Mouse (Mus musculus): Measurements from ENCODE around the gene Tescl. TPM values are rescaled to one million over a fixed set of nuclear protein-coding genes. Genes with fewer than 3 reads are reported as not detected.

Gene Tescl
- 1 to 10 TPM in 1 of 2 experiments, under 1 TPM in 1; 0.73 to 1.3 TPM for total RNA-seq (2021)
- long read RNA-seq, experiment 1, result 0 reads
- long read RNA-seq, experiment 2, partial matches to known transcripts, result 0 of 2 reads
- long read RNA-seq, experiment 2, other reads (novel, unspliced or antisense), result 0 of 2 reads

DNA sequence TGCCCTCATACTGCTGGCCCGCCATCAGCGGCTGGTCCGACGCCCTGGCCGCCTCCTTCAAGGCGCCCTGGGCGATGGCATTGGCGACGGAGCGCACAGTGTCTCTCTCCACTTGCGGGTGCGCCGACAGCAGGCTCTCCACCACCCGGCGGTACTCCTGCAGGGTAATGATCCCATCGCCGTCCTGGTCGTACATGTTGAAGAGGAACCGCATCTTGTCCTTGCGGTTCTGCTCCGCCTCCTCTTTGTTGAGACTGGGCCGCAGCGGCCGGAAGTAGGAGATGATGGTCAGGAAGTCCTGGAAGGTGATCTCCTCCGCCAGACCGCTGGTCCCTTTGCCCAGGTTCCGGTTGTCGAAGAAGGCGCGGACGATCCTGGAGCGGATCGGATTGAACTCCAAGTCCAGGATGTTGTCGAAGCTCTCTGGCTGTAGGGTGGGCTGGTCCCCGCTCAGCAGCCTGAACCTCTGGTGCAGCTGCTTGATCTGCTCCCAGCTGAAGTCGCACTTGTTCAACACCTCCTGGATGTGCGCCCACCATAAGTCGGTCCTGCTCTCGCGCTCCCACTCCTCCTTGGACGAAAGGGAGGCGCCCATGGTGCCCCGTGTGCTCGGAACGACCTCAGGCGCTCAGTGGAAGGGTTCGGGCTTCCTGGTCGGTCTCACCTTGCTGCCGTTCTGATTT lies at the start of gene Tescl:
Gene Tescl (minus strand): TSS at position 633 of the 683 bp plus-strand sequence.
- no peak for DNase-seq (ENCODE audit: low spot score in 2 of 2)

DNA sequence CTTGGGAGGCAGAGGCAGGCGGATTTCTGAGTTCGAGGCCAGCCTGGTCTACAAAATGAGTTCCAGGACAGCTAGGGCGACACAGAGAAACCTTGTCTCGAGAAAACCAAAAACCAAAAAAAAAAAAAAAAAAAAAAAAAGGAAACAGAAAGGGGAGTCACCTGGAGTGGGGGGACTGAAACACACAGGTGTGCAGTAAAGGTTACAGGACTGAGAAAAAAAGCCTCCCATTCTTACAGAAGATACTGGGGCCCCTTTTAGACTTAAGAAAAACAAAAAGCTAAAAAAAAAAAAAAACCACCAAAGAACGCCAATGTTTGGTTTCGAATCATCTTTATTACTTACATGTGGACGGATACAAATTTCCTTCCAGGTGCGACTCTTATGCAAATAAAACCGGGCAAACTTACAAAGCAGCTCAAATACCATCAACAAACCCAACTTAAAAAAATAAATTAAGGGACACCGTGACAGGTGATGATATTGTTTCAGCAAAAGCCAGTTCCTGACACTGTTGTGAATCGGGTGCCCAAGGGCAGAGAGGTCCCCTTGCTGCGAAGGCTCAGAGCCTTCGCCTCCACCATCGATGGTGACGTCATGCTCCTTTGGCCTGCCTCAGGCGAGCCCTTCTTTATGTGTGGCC lies 49.1 kb upstream of the Tescl start:
- no peak for DNase-seq (ENCODE audit: low spot score in 2 of 2)

DNA sequence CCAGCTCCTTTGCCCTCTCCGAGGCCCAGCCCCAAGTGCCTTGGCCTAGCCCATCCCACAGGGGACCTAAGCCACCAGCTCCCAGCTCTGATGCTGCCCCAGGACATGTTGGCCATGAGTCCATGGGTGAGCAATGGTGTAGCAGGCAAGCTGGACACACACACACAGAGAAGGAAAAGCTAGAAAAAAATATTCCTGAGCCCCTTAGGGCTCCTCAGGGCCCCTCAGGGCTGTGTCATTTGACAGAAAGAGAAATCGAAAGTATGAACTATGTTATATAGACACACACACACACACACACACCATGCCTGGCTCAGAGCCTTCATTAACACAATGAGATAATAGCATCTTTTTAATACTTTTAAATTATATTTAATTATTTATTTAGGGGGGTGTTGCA lies 46.6 kb upstream of the Tescl start:
- DNase-seq (ENCODE audit: low spot score in 2 of 2), result no peak

DNA sequence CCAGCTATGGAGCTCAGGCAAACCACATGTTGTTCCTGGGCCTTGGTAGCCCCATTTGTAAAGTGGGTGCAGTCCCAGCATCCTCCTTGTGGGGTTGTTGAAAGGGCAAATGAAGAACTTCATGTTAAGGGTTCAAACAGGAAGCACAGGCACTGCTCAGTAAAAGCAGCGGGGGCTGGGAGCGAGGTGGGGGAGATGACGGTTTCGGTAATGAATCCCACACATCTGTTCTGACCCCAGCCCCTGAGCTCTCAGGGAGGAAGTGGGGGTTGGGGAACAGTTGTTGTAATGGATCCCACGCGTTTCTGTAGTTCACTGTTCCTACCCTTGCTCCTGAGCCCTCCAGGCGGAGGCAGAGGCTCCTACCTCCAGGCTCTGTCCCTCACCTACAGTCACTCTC lies 46.2 kb upstream of the Tescl start:
- DNase-seq (ENCODE audit: low spot score in 2 of 2), result no peak

DNA sequence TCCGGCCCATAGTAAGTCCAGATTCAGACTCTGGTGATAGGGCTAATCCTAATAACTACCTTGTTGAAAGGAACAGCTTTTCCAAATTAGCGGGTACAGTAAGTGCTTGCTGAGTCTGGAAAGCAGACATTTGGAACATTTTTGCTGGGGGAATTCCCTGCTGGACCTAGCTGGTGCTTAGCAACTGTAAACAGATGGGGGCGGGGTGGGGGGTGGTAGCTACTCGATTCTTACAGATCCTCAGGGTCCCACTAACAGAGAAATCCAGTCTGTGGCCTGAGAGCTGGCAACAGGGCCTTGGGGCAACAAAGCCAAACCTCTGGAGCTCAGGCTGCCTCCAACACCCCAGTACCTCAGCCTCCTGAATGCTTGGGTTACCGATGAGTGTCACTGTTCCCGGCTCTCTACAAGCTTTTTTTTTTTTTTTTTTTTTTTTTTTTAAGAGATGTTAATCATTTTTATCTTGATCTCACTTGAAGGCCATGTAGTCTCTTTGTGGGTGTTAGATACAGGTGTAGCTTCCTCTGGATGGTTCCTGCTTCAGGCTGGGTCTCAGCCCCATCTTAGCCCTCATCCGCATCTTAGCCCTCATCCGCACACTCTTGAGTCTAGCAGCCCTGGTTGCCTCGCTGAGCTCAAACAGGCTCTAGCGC lies 44.4 kb upstream of the Tescl start:
- no peak for DNase-seq (ENCODE audit: low spot score in 2 of 2)

DNA sequence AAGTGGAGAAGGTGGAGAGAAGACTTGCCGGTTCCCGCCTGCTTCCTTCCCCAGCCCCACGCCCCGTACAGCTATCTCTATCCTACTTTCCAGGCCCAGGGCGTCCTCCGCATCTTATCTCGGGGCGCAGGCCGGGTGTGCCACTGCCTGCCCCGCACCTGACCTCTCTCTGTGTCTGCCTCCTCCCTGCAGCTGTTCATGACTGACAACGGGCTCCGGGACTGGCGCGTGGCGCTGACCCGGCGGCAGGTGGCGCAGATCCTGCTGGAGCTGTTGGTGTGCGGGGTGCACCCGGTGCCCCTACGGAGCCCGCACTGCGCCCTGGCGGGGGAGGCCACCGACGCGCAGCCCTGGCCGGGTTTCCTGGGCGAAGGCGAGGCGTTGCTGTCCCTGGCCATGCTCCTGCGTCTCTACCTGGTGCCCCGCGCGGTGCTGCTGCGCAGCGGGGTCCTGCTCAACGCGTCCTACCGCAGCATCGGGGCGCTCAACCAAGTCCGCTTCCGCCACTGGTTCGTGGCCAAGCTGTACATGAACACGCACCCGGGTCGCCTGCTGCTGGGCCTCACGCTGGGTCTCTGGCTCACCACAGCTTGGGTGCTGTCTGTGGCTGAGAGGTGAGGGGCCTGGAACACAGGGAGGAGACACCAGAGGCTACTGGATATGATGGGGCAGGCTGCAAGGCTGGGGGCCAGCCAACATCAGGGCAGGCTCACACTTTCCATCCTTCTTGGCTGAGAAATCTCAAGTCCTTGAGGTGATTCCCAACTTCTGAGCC lies 43.5 kb upstream of the Tescl start:
- peak; percentile 56 to 59 for DNase-seq (ENCODE audit: low spot score in 2 of 2)

DNA sequence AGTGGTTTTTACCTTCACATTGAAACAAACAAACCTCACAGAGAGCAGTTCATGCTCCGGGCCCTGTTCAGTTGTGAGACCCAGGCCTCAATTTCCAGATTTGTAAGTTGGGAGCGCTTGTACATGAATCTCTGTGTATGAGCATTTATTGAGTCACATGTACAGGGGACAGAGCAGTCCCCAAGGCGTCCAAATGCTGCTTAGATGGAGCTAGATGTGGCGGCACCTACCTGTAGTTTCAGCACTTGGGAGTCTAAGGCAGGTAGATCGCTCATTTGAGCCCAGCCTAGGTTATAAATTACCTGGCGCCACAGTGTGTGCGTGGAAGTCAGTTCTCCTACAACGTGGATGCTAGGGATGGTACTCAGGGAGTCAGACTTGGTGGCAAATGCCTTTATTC lies 42.7 kb upstream of the Tescl start:
- DNase-seq (ENCODE audit: low spot score in 2 of 2), result no peak

DNA sequence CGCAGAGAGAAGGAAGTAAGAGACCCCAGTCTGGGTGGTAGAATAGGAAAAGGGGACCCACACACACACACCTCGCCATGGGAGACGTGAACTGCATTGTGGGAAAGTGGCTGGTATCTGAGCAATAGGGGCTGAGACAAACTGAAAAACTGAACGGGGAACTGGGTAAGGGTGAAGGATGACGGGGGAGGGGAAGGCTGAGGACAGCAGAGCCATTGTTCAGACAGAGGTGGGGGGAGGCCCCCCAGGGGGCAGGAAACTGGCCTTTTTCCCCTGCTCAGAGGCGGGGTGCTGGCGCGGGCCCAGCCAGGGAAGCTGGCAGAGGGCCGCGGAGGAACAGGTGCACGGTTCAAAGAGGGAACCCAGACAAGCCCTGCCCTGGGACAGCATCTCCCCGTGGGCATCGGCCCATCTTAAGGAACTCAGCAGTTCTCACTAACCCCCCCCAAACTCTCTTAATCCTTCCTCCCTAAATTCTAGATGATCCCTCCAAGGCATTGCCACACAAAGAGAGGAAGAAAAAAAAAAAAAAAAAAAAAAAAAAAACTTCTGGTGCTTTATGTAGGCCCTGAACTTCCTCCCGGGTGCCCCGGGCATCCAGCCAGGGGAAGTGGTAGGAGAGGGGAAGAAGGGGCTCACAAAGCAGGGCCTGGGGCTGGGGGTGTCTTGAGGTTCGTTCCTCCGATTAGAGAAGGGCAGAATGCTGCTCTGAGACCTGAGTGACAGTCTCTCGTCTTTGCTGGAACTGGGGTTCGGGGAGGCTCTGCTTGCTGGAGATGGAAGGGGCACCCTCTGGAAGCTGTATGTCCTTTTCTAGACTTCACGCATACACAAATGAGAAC lies 40.0 kb upstream of the Tescl start:
- DNase-seq (ENCODE audit: low spot score in 2 of 2), result no peak

DNA sequence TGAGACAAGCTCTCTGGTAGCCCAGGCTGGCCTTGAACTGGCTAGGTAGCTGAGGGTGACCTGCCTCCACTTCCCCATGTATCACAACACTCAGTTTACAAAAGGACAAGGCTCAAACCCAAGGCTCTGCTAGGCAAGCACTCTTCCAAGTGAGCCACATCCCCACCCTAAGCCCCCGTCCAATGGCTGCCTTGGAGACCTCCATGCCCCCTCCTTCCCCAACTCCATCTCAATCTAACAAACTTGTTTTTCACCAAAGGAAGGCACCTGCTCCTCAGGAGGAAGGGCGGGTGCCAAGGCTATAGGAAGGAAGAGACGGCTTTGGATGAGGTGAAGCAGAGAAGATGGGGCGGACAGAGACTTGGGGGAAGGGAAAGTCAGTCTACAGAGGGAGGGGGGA lies 39.0 kb upstream of the Tescl start:
- no peak for DNase-seq (ENCODE audit: low spot score in 2 of 2)

DNA sequence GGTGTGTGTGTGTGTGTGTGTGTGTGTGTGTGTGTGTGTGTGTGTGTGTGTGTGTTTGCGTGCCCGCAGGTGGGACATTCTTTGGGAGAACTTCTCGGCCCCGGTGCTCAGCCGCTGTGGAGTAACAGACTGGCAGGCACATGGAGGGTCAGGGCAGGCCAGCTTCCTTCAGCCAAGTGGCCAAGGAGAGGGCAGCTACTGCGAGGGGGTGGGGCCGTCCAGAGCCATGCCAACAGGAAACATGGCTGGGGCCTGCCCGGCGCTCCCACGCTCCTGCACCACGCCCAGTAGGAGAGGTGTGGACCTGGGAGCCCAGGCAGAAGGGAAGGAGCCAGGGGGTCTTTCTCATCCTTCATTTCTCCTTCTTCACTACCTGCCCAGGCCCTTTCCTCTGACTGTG lies 38.6 kb upstream of the Tescl start:
- DNase-seq (ENCODE audit: low spot score in 2 of 2), result no peak

DNA sequence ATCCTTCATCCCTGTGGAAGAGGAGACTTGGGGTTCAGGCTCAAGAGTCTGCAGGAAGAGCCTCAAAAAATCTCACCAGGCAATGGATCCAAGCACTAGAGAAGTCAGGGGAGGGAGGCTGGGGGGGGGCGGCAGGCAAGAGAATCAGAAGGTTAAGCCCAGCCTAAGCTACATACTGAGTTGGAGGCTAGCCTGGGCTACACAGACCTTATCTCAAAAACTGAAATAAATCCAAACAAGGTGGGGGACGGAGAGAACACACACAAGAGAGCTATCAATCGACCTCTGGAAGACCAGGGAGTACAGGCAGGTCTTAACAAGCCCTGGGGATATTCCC lies 38.0 kb upstream of the Tescl start:
- DNase-seq (ENCODE audit: low spot score in 2 of 2), result no peak

DNA sequence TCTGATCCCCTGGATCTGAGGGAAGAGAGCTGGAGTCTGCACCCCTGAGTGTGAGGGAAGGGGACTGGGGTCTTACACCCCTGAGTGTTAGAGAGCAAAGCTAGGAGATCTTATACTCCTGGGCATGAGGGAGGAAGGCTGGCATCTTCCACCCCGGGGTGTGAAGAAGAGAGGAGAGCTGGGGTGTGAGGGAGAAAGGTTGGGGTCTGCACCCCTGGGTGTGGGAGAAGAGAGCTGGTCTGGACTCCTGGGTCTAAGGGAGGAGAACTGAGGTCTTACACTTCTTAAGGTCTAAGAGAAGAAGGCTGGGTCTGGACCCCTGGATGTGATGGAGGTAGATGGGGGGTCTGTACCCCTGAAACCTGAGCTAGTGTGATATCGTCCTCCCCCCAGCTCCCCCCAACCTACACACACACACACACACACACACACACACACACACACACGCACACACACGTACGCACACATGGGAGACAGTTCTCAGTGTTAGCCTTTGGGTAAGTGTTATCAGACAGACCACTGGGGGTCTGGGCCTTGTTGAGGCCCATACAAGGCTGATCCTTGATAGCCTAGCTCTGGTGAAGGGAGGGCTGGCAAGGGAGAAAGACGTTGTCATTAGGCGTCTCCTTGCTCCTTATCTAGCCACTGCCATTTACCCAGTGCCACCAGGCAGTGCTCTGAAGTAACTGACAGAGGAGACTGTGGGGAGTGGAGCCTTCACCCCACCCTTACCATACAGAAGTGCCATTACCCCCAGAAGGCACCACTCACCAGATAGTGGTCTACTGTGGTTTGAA lies 37.5 kb upstream of the Tescl start:
- DNase-seq (ENCODE audit: low spot score in 2 of 2), result no peak

DNA sequence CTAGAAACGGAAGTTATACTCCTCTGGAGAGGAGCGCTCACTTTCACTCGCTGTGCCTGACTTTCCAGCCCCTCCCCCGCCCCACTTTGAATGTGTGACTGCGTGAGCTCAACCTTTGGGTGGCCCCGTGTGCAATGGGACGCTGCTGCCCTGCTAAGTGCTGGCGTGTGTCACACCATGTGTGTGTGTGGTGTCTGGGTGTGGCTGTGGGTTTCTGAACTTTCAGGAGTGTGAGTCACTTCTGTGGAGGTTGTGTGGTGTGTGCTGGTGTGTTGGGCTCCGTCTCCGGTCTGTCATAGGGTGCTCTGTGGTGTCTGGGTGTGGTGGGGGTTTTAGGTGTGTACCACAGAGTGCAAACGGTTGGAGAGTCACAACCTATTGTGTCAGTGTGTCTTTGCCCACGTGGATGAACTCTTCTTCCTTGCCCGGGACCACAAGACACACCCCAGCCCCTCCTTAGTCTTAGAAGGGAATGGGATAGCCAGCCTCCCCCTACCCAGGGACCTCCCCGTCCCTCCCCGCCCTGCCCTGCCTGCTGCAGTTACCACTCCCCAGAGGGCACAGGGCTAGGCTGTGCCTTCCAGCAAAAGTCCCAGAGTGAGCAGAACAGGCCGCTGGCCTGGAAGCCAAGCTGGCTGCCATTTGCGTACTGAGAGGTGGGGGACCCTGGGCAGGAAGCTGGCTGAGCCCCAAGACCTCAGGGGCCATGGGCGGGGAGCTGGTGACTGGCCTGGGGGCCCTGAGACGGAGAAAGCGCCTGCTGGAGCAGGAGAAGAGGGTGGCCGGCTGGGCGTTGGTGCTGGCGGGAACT lies 36.2 kb upstream of the Tescl start, which contains the start of gene Kcnn4:
Gene Kcnn4 (plus strand): TSS at position 533 of the 811 bp plus-strand sequence.
- DNase-seq (ENCODE audit: low spot score in 2 of 2), result no peak

DNA sequence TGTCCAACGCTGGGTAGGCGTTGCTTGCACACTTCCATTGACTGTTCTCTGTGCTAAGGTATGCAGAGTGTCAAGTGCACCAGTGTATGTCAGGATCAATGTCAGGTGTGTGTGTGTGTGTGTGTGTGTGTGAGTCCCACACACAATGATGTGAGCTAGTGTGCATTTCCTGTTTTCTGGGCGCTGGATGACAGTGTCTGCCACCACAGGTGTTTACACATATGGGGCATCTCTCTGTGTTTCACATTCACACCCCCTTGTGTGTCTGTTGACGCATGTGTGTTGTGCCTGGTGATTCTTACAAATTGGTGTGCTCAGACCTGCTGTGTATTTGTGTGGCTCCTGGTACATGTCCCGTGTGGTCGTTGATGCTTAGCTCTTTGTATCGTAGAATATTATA lies 35.2 kb upstream of the Tescl start:
- DNase-seq (ENCODE audit: low spot score in 2 of 2), result no peak

DNA sequence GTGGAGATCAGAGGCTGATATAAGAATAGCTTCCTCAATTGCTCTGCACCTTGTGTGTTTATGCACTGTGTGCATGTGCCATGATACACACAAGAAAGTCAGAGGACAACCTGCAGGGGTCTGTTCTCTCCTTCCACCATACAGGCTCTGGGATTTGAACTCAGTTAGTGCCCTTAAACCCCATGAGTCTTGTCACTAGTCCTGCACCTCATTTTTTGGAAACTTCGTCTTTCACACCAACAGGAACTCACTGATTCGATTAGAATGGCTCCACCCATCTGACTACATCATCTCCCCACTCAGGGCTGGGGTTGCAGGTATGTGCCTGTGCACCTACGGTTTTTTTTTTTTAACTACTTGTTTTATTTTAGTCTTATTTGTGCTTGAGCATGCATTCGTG lies 34.5 kb upstream of the Tescl start:
- DNase-seq (ENCODE audit: low spot score in 2 of 2), result no peak

DNA sequence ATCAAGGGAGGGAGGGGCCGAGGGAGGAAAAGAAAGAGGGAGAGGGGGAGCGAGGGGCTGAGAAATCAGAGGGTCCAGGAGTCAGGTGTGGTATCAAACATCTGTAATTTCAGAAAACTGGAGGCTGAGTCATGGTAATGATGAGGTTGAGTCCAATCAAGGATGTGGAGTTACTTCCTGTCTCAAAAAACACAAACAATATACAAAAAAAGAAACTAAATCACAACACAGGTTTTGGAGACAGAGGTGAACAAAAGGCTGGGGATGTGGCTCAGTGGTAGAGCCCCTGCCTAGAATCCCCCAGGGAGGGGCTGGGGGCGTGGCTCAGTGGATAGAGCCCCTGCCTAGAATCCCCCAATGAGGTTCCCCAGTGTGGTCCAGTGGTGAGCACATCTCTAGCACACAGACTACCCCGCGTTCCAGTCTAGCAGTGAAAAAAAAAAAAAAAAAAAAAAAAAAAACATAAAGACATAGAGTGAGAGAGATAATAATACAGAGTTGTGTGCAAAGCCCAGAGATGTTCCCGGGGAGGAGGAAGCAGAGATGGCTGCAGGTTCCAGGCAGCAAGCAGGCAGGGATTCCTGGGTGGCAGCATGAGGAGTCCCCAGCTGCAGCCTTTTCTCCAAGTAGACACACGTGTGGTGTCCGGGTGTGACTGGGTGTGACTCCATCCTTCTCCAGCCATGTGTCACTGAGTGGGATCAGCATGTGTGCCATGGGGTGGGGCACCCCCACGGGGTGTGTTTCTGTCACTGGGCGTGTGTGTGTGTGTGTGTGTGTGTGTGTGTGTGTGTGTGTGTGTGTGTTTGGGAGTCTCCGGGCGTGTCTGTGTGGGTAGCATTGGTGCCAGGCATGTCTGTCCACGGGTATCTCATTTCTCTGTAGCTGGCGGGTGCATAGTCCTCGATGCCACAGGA lies 33.2 kb upstream of the Tescl start:
- DNase-seq (ENCODE audit: low spot score in 2 of 2), result no peak

DNA sequence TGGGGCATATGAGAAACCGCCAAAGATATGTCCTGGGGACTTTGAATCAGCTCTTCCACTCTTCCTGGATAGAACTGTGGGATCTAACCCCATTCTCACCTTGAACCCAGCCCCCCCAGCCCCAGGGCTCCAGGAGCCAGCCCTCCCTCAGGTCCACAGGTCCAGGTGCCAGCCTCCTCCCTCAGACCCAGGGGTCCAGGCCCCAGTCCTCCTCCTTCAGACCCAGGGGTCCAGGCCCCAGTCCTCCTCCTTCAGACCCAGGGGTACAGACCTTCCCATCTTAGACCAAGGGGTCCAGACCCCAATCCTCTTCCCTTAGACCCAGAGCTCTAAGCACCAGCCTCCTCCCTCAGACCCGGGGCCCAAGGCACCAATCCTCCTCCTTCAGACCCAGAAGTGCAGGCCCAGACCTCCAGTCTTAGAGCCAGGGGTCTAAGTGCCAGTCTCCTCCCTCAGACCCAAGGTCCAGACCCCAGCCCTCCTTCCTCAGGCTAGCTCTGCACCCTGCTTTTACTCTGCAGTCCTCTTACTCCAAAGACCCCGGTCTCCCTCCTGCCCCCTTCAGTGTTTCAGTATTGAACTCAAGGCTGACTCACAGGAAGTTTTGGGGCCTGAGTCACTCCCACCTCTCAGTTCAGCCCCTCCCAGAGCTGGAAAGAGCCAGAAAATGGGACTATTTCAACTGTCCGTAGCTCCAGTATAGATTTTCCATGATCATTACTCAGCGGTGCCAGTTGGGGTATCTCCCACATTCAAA lies 31.7 kb upstream of the Tescl start:
- DNase-seq (ENCODE audit: low spot score in 2 of 2), result no peak

Measured in adrenal gland, adult 18-20 months (tissue).